Mouse (Mus musculus) retina, embryonic 14.5 days (tissue): Measurements from ENCODE around the gene Mapk8ip3.
"Not testable (repeated sequence)": the region's sequence is repeated elsewhere in the genome, so short reads cannot be mapped to it uniquely, and the experiment has no call there.

Experiments
- DNase-seq: peaks from one replicate; pipeline ENCODE4 v3.0.0-alpha.2; 2015; ENCODE audit warnings: low spot score

Mapk8ip3 gene

GRCm38 (mm10) chr17:24936259-24937237 lies at the start of gene Mapk8ip3:
Mapk8ip3 (minus strand) TSS chr17:24936977.
- DNase-seq, result peak; percentile 96

GRCm38 (mm10) chr17:24960852-24961715 lies 24.3 kb upstream of the Mapk8ip3 start:
- DNase-seq, result peak; percentile 2

GRCm38 (mm10) chr17:24960135-24960851 lies 23.5 kb upstream of the Mapk8ip3 start, which contains the start of gene Jpt2:
Jpt2 (minus strand) TSS chr17:24960689.
- peak; percentile 98 for DNase-seq

GRCm38 (mm10) chr17:24959371-24959770 lies 22.6 kb upstream of the Mapk8ip3 start:
- DNase-seq, result peak; percentile 23

GRCm38 (mm10) chr17:24953291-24953690 lies 16.5 kb upstream of the Mapk8ip3 start:
- DNase-seq, result no peak

GRCm38 (mm10) chr17:24950671-24951070 lies 13.9 kb upstream of the Mapk8ip3 start:
- DNase-seq, result no peak

GRCm38 (mm10) chr17:24948204-24948603 lies 11.4 kb upstream of the Mapk8ip3 start:
- DNase-seq, result no peak

GRCm38 (mm10) chr17:24943589-24943988 lies 6.8 kb upstream of the Mapk8ip3 start:
- DNase-seq, result not testable (repeated sequence)

GRCm38 (mm10) chr17:24943036-24943435 lies 6.3 kb upstream of the Mapk8ip3 start:
- no peak for DNase-seq

GRCm38 (mm10) chr17:24942453-24942852 lies 5.7 kb upstream of the Mapk8ip3 start:
- DNase-seq, result peak; percentile 43

- DNase-seq, result no peak
Measured at GRCm38 (mm10) chr17:24937266-24937665, 489 bp upstream of the Mapk8ip3 start.

GRCm38 (mm10) chr17:24935666-24936065 lies 1.1 kb downstream of the Mapk8ip3 start:
- DNase-seq, result no peak

GRCm38 (mm10) chr17:24934926-24935325 lies 1.9 kb downstream of the Mapk8ip3 start:
- no peak for DNase-seq

GRCm38 (mm10) chr17:24933163-24933562 lies 3.6 kb downstream of the Mapk8ip3 start:
- no peak for DNase-seq

GRCm38 (mm10) chr17:24932431-24932830 lies 4.3 kb downstream of the Mapk8ip3 start:
- no peak for DNase-seq

- no peak for DNase-seq
Measured at GRCm38 (mm10) chr17:24929506-24929905, 7.3 kb downstream of the Mapk8ip3 start.

GRCm38 (mm10) chr17:24923246-24923645 lies 13.5 kb downstream of the Mapk8ip3 start:
- no peak for DNase-seq

- no peak for DNase-seq
Measured at GRCm38 (mm10) chr17:24913984-24914383, 22.8 kb downstream of the Mapk8ip3 start.

- DNase-seq, result no peak
Measured at GRCm38 (mm10) chr17:24907591-24907990, 29.2 kb downstream of the Mapk8ip3 start.

- no peak for DNase-seq
Measured at GRCm38 (mm10) chr17:24903767-24904166, 33.0 kb downstream of the Mapk8ip3 start.

GRCm38 (mm10) chr17:24902671-24903474 lies 33.9 kb downstream of the Mapk8ip3 start:
- peak; percentile 68 for DNase-seq
